Mouse (Mus musculus): ENCODE measurements around the gene Nrn1.

The Nrn1 gene

GRCm38 (mm10) chr13:36734731-36735571 lies at the start of gene Nrn1:
TSS of gene Nrn1 (minus strand) at chr13:36735131.
- peak; percentile 59 for DNase-seq

- DNase-seq, result peak; percentile 5
Observed at GRCm38 (mm10) chr13:36779626-36780025, 44.7 kb upstream of the Nrn1 start.

- DNase-seq, result no peak
Observed at GRCm38 (mm10) chr13:36766801-36767200, 31.9 kb upstream of the Nrn1 start.

- DNase-seq, result peak; percentile 29
Observed at GRCm38 (mm10) chr13:36751861-36752260, 16.9 kb upstream of the Nrn1 start.

- no peak for DNase-seq
Observed at GRCm38 (mm10) chr13:36750056-36750455, 15.1 kb upstream of the Nrn1 start.

GRCm38 (mm10) chr13:36736619-36736996 lies 1.7 kb upstream of the Nrn1 start:
- DNase-seq, result no peak

- DNase-seq, result peak; percentile 89
Observed at GRCm38 (mm10) chr13:36735901-36736618, 1.1 kb upstream of the Nrn1 start.

- peak; percentile 46 for DNase-seq
Observed at GRCm38 (mm10) chr13:36733989-36734690, 791 bp downstream of the Nrn1 start.

GRCm38 (mm10) chr13:36733566-36733965 lies 1.4 kb downstream of the Nrn1 start:
- peak; percentile 44 for DNase-seq

- no peak for DNase-seq
Observed at GRCm38 (mm10) chr13:36732891-36733490, 1.9 kb downstream of the Nrn1 start.

- peak; percentile 54 for DNase-seq
Observed at GRCm38 (mm10) chr13:36731931-36732461, 2.9 kb downstream of the Nrn1 start.

- DNase-seq, result peak; percentile 68
Observed at GRCm38 (mm10) chr13:36731016-36731930, 3.7 kb downstream of the Nrn1 start.

- no peak for DNase-seq
Observed at GRCm38 (mm10) chr13:36730341-36730761, 4.6 kb downstream of the Nrn1 start.

- DNase-seq, result peak; percentile 32
Observed at GRCm38 (mm10) chr13:36729731-36730340, 5.1 kb downstream of the Nrn1 start.

- DNase-seq, result no peak
Observed at GRCm38 (mm10) chr13:36728509-36728908, 6.4 kb downstream of the Nrn1 start.

- DNase-seq, result no peak
Observed at GRCm38 (mm10) chr13:36727779-36728470, 7.0 kb downstream of the Nrn1 start.

- DNase-seq, result peak; percentile 78
Observed at GRCm38 (mm10) chr13:36726951-36727778, 7.8 kb downstream of the Nrn1 start.

- peak; percentile 52 for DNase-seq
Observed at GRCm38 (mm10) chr13:36726551-36726950, 8.4 kb downstream of the Nrn1 start.

GRCm38 (mm10) chr13:36725881-36726280 lies 9.1 kb downstream of the Nrn1 start:
- peak; percentile 42 for DNase-seq

Data from retina, postnatal 1 day (tissue).